Mouse (Mus musculus) ovary, postnatal 14 days (tissue): ENCODE results near the gene Vps8.

Experiments
- DNase-seq: peaks from one replicate; pipeline ENCODE4 v3.0.0; 2022; ENCODE audit warnings: low spot score

The Vps8 gene

GRCm38 (mm10) chr16:21478376-21478775 lies 55.5 kb downstream of the Vps8 start:
- no peak for DNase-seq

- no peak for DNase-seq
These were observed 60.9 kb downstream of the Vps8 start for GRCm38 (mm10) chr16:21483803-21484202.

- DNase-seq = no peak
These were observed 62.8 kb downstream of the Vps8 start for GRCm38 (mm10) chr16:21485716-21486115.

GRCm38 (mm10) chr16:21488413-21488812 lies 65.5 kb downstream of the Vps8 start:
- peak; percentile 44 for DNase-seq

GRCm38 (mm10) chr16:21492346-21492745 lies 69.4 kb downstream of the Vps8 start:
- no peak for DNase-seq

- DNase-seq = no peak
These were observed 70.0 kb downstream of the Vps8 start for GRCm38 (mm10) chr16:21492894-21493293.

- DNase-seq = no peak
These were observed 71.8 kb downstream of the Vps8 start for GRCm38 (mm10) chr16:21494681-21495080.

GRCm38 (mm10) chr16:21496799-21497198 lies 73.9 kb downstream of the Vps8 start:
- DNase-seq = no peak

- DNase-seq = no peak
These were observed 74.7 kb downstream of the Vps8 start for GRCm38 (mm10) chr16:21497627-21498026.

GRCm38 (mm10) chr16:21498984-21499383 lies 76.1 kb downstream of the Vps8 start:
- no peak for DNase-seq

GRCm38 (mm10) chr16:21499656-21500055 lies 76.7 kb downstream of the Vps8 start:
- DNase-seq = no peak

- DNase-seq = no peak
These were observed 95.9 kb downstream of the Vps8 start for GRCm38 (mm10) chr16:21518833-21519232.

GRCm38 (mm10) chr16:21519785-21520184 lies 96.9 kb downstream of the Vps8 start:
- DNase-seq = no peak

GRCm38 (mm10) chr16:21523738-21524137 lies 100.8 kb downstream of the Vps8 start:
- no peak for DNase-seq

GRCm38 (mm10) chr16:21525376-21525775 lies 102.5 kb downstream of the Vps8 start:
- no peak for DNase-seq

- no peak for DNase-seq
These were observed 104.5 kb downstream of the Vps8 start for GRCm38 (mm10) chr16:21527271-21528007.

GRCm38 (mm10) chr16:21533503-21533902 lies 110.6 kb downstream of the Vps8 start:
- no peak for DNase-seq

- no peak for DNase-seq
These were observed 113.5 kb downstream of the Vps8 start for GRCm38 (mm10) chr16:21536240-21537005.

- DNase-seq = no peak
These were observed 114.4 kb downstream of the Vps8 start for GRCm38 (mm10) chr16:21537312-21537711.

- no peak for DNase-seq
These were observed 116.0 kb downstream of the Vps8 start for GRCm38 (mm10) chr16:21538889-21539288.

- no peak for DNase-seq
These were observed 119.6 kb downstream of the Vps8 start for GRCm38 (mm10) chr16:21542559-21542958.

GRCm38 (mm10) chr16:21547446-21547845 lies 124.5 kb downstream of the Vps8 start:
- no peak for DNase-seq

GRCm38 (mm10) chr16:21549751-21550150 lies 126.8 kb downstream of the Vps8 start:
- DNase-seq = no peak
